Mouse (Mus musculus) heart, embryonic 12.5 days (tissue): ENCODE measurements around the gene Immp2l. TPM values are rescaled to one million over a fixed set of nuclear protein-coding genes. Genes with fewer than 3 reads are reported as not detected.
"Not testable (repeated sequence)": the region's sequence is repeated elsewhere in the genome, so short reads cannot be mapped to it uniquely, and the experiment has no call there.

Source experiments
- ATAC-seq: fragments of 200-750 bp; cut with Nextera tagmentation; 2 replicates; pipeline ENCODE4 v1.8.0; 2017; ENCODE audit warnings: moderate TSS enrichment, moderate library complexity; ENCODE audit not compliant: insufficient number of reproducible peaks, low FRiP score
- H3K27ac ChIP-seq: fragments of 300-500 bp; sonication (generic); 2 replicates; pipeline ENCODE4 v1.5.1; 2016; ENCODE audit warnings: mild to moderate bottlenecking, moderate library complexity; ENCODE audit not compliant: poor library complexity, severe bottlenecking
- H3K27me3 ChIP-seq: fragments of 300-500 bp; sonication (generic); replicated peaks from 2 replicates; pipeline ENCODE4 v1.6.1; 2016; ENCODE audit warnings: mild to moderate bottlenecking, moderate library complexity
- H3K36me3 ChIP-seq: fragments of 300-500 bp; sonication (generic); 2 replicates; pipeline ENCODE4 v1.6.1; 2016; ENCODE audit warnings: mild to moderate bottlenecking, moderate library complexity
- H3K4me1 ChIP-seq: fragments of 300-500 bp; sonication (generic); replicated peaks from 2 replicates; pipeline ENCODE4 v1.6.1; 2016; ENCODE audit warnings: mild to moderate bottlenecking
- H3K4me2 ChIP-seq: fragments of 300-500 bp; sonication (generic); 2 replicates; pipeline ENCODE4 v1.6.1; 2016; ENCODE audit warnings: mild to moderate bottlenecking, moderate library complexity
- H3K4me3 ChIP-seq: fragments of 300-500 bp; sonication (generic); 2 replicates; pipeline ENCODE4 v1.5.1; 2016; ENCODE audit warnings: mild to moderate bottlenecking
- H3K9ac ChIP-seq: fragments of 300-500 bp; sonication (generic); 2 replicates; pipeline ENCODE4 v1.6.1; 2016; ENCODE audit warnings: mild to moderate bottlenecking, moderate library complexity
- H3K9me3 ChIP-seq: fragments of 300-500 bp; sonication (generic); replicated peaks from 2 replicates; pipeline ENCODE4 v1.6.1; 2016; ENCODE audit warnings: mild to moderate bottlenecking, moderate library complexity
- WGBS: fragments of 180-500 bp; shearing (Covaris S2); methylation state at CpG from one replicate; pipeline ENCODE4 v1.1.7; 2016; 5-methylcytosine and 5-hydroxymethylcytosine counted together
- polyA plus RNA-seq: library from polyadenylated mRNA; unstranded; fragments of >200 nt; fragmentation: Nextera tagmentation; extraction: Ambion mirVana; gene quantifications from 2 replicates; pipeline ENCODE4 v1.2.1, GENCODE M21; 2016

The Immp2l gene
- polyA plus RNA-seq = 6.7 and 12.4 TPM in 2 replicates

- peak within 1 kb of the TSS; percentile 59 for H3K4me3 ChIP-seq
- no peaks in the 10 kb centered on the region for H3K36me3 ChIP-seq
- peak; percentile 98 for ATAC-seq
- H3K9me3 ChIP-seq = 0 out of 2 replicates have a peak, but pooled peaks cover 3% of the 10 kb centered on the region
- H3K4me2 ChIP-seq = peak within 1 kb of the TSS; percentile 72
- H3K9ac ChIP-seq = peak within 1 kb of the TSS; percentile 80
- H3K27me3 ChIP-seq = no peaks in the 10 kb centered on the region
- no peak within 1 kb of the TSS for H3K27ac ChIP-seq
- H3K4me1 ChIP-seq = 0 out of 2 replicates have a peak, but pooled peaks cover 3% of the 10 kb centered on the region
- WGBS = 3% methylated on average over 67 of the region's 68 CpGs
These were observed at the start of gene Immp2l for GRCm38 (mm10) chr12:41023511-41024421. TSS of gene Immp2l (plus strand) at chr12:41024090.

GRCm38 (mm10) chr12:40978719-40979500 lies 45.0 kb upstream of the Immp2l start:
- Histone ChIP-seq H3K4me1 (no peaks in the 10 kb centered on the region), H3K4me3 (no peak overlapping the region), H3K9me3 (no peaks in the 10 kb centered on the region), H3K9ac (no peak overlapping the region), H3K4me2 (no peak overlapping the region), H3K27ac (no peak overlapping the region), H3K36me3 (no peaks in the 10 kb centered on the region), H3K27me3 (no peaks in the 10 kb centered on the region)
- 78% methylated on average over 2 of the region's 2 CpGs for WGBS
- ATAC-seq = no peak

GRCm38 (mm10) chr12:40979716-40980115 lies 44.2 kb upstream of the Immp2l start:
- Histone ChIP-seq H3K9me3 (no peaks in the 10 kb centered on the region), H3K36me3 (no peaks in the 10 kb centered on the region), H3K4me3 (no peak overlapping the region), H3K27ac (no peak overlapping the region), H3K4me1 (no peaks in the 10 kb centered on the region), H3K27me3 (no peaks in the 10 kb centered on the region), H3K9ac (no peak overlapping the region), H3K4me2 (no peak overlapping the region)
- no peak for ATAC-seq
- WGBS = 69% methylated on average over 4 of the region's 4 CpGs

GRCm38 (mm10) chr12:40980160-40980559 lies 43.7 kb upstream of the Immp2l start:
- no peaks in the 10 kb centered on the region for H3K27me3 ChIP-seq
- no peak overlapping the region for H3K4me3 ChIP-seq
- no peak for ATAC-seq
- H3K9ac ChIP-seq = no peak overlapping the region
- WGBS = 56% methylated on average over 3 of the region's 3 CpGs
- no peaks in the 10 kb centered on the region for H3K36me3 ChIP-seq
- H3K4me1 ChIP-seq = no peaks in the 10 kb centered on the region
- H3K9me3 ChIP-seq = no peaks in the 10 kb centered on the region
- no peak overlapping the region for H3K4me2 ChIP-seq
- no peak overlapping the region for H3K27ac ChIP-seq

GRCm38 (mm10) chr12:40983021-40983420 lies 40.9 kb upstream of the Immp2l start:
- Histone ChIP-seq H3K4me3 (no peak overlapping the region), H3K9me3 (no peaks in the 10 kb centered on the region), H3K27ac (no peak overlapping the region), H3K4me1 (no peaks in the 10 kb centered on the region), H3K9ac (no peak overlapping the region), H3K4me2 (no peak overlapping the region), H3K27me3 (no peaks in the 10 kb centered on the region), H3K36me3 (no peaks in the 10 kb centered on the region)
- WGBS = 73% methylated on average over 1 of the region's 1 CpGs
- no peak for ATAC-seq

GRCm38 (mm10) chr12:40984735-40985134 lies 39.2 kb upstream of the Immp2l start:
- no peak overlapping the region for H3K27ac ChIP-seq
- ATAC-seq = no peak
- no peaks in the 10 kb centered on the region for H3K9me3 ChIP-seq
- H3K36me3 ChIP-seq = no peaks in the 10 kb centered on the region
- H3K27me3 ChIP-seq = no peaks in the 10 kb centered on the region
- WGBS = 17% methylated on average over 4 of the region's 4 CpGs
- no peak overlapping the region for H3K9ac ChIP-seq
- no peak overlapping the region for H3K4me2 ChIP-seq
- H3K4me3 ChIP-seq = no peak overlapping the region
- H3K4me1 ChIP-seq = no peaks in the 10 kb centered on the region

- Histone ChIP-seq H3K4me1 (no peaks in the 10 kb centered on the region), H3K4me2 (no peak overlapping the region), H3K27ac (no peak overlapping the region), H3K4me3 (no peak overlapping the region), H3K27me3 (no peaks in the 10 kb centered on the region), H3K36me3 (no peaks in the 10 kb centered on the region), H3K9ac (no peak overlapping the region), H3K9me3 (no peaks in the 10 kb centered on the region)
- WGBS = 57% methylated on average over 4 of the region's 4 CpGs
- no peak for ATAC-seq
These were observed 38.1 kb upstream of the Immp2l start for GRCm38 (mm10) chr12:40985791-40986190.

GRCm38 (mm10) chr12:40988311-40989065 lies 35.4 kb upstream of the Immp2l start:
- no peak for ATAC-seq
- H3K27ac ChIP-seq = no peak overlapping the region
- 83% methylated on average over 9 of the region's 9 CpGs for WGBS

GRCm38 (mm10) chr12:40991647-40992046 lies 32.2 kb upstream of the Immp2l start:
- WGBS = 91% methylated on average over 4 of the region's 4 CpGs
- no peaks in the 10 kb centered on the region for H3K4me1 ChIP-seq
- H3K4me3 ChIP-seq = no peak overlapping the region
- H3K27me3 ChIP-seq = no peaks in the 10 kb centered on the region
- no peak for ATAC-seq
- no peaks in the 10 kb centered on the region for H3K36me3 ChIP-seq
- H3K9ac ChIP-seq = no peak overlapping the region
- no peak overlapping the region for H3K4me2 ChIP-seq
- H3K27ac ChIP-seq = no peak overlapping the region
- H3K9me3 ChIP-seq = no peaks in the 10 kb centered on the region

More at GRCm38 (mm10) chr12:40988311-40989065, 35.4 kb upstream of the Immp2l start:
- H3K27me3 ChIP-seq = no peaks in the 10 kb centered on the region
- H3K36me3 ChIP-seq = no peaks in the 10 kb centered on the region
- no peak overlapping the region for H3K4me3 ChIP-seq
- no peaks in the 10 kb centered on the region for H3K4me1 ChIP-seq
- no peak overlapping the region for H3K9ac ChIP-seq
- no peaks in the 10 kb centered on the region for H3K9me3 ChIP-seq
- no peak overlapping the region for H3K4me2 ChIP-seq

- 60% methylated on average over 1 of the region's 1 CpGs for WGBS
- H3K4me2 ChIP-seq = not testable (repeated sequence)
These were observed 31.7 kb upstream of the Immp2l start for GRCm38 (mm10) chr12:40992237-40992636.

GRCm38 (mm10) chr12:40994846-40995245 lies 29.0 kb upstream of the Immp2l start:
- no peak for ATAC-seq
- 80% methylated on average over 2 of the region's 2 CpGs for WGBS

More at GRCm38 (mm10) chr12:40992237-40992636, 31.7 kb upstream of the Immp2l start:
- H3K9me3 ChIP-seq, H3K27me3 ChIP-seq, H3K9ac ChIP-seq, ATAC-seq, H3K4me1 ChIP-seq, H3K27ac ChIP-seq, H3K36me3 ChIP-seq, H3K4me3 ChIP-seq: not testable (repeated sequence)

More at GRCm38 (mm10) chr12:40994846-40995245, 29.0 kb upstream of the Immp2l start:
- H3K4me2 ChIP-seq = no peak overlapping the region
- H3K4me1 ChIP-seq = no peaks in the 10 kb centered on the region
- no peak overlapping the region for H3K27ac ChIP-seq
- H3K9me3 ChIP-seq = no peaks in the 10 kb centered on the region
- no peak overlapping the region for H3K9ac ChIP-seq
- H3K4me3 ChIP-seq = no peak overlapping the region
- H3K27me3 ChIP-seq = no peaks in the 10 kb centered on the region
- no peaks in the 10 kb centered on the region for H3K36me3 ChIP-seq
